Comparison of ENCODE assay signal across 7 mouse cellular contexts in the genomic region with DNA sequence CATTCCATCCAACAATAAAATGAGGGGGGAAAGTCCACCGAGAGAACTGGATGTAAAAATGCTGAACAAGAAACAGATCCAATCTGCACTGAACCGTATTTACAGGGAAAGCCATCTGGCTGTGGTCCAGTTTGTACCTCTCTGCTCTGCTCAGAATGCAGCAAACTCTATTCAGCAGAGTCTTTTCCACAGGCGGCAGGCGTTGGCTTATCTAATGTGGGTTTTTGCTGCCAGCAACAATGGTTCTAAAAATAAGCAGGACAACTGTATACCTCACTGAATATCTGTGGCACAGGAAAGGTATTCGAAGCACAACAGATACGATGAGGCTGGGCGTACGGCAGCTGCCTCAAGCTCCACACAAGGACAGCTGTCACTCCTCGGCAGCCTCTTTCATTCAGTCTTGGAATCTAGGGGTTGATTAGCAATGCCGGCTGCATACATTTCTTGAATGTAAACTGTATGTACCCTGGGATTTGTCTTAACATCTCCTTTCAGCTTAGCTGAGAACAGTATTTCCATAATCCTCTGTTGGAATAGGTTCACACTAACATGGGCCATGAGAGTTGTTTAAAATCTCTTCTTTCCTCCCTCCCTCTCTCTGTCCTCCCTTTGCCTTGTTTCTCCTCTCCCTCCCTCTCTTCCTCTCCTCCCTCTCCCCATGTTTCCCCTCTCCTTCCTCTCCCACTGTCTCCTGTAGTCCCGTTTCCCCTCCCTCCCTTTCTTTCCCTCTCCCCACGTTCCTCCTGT.
DNase-seq lines count a peak whose midpoint lies in the region.

No protein-coding gene starts in this region.

- no peaks in the 10 kb centered on the region for H3K9me3 ChIP-seq in embryonic facial prominence, embryonic 10.5 days
- no peaks in the 10 kb centered on the region for H3K9me3 ChIP-seq in hindbrain, embryonic 10.5 days

- intact Hi-C loops in left cerebral cortex, postnatal 14 days (cut with DNase I), result no loop called here

- peak overlapping the region; percentile 49 for H3K27ac ChIP-seq in embryonic facial prominence, embryonic 10.5 days (replicated peaks)
- peak overlapping the region; percentile 40 for H3K27ac ChIP-seq in hindbrain, embryonic 10.5 days

- WGBS in embryonic facial prominence, embryonic 10.5 days, result 41% methylated on average over 12 of the region's 12 CpGs
- 38% methylated on average over 12 of the region's 12 CpGs for WGBS in hindbrain, embryonic 10.5 days

- no peak overlapping the region for H3K4me3 ChIP-seq in embryonic facial prominence, embryonic 10.5 days
- H3K4me3 ChIP-seq in hindbrain, embryonic 10.5 days, result no peak overlapping the region

- H3K4me1 ChIP-seq in embryonic facial prominence, embryonic 10.5 days, result peaks cover 30% of the 10 kb centered on the region
- peaks cover 32% of the 10 kb centered on the region for H3K4me1 ChIP-seq in hindbrain, embryonic 10.5 days (replicated peaks)

- H3K36me3 ChIP-seq in embryonic facial prominence, embryonic 10.5 days (replicated peaks), result no peaks in the 10 kb centered on the region
- no peaks in the 10 kb centered on the region for H3K36me3 ChIP-seq in hindbrain, embryonic 10.5 days

- H3K27me3 ChIP-seq in embryonic facial prominence, embryonic 10.5 days (replicated peaks; ENCODE audit: low read depth, poor library complexity, severe bottlenecking), result no peaks in the 10 kb centered on the region; the same call in 1 of the 2 replicates
- no peaks in the 10 kb centered on the region for H3K27me3 ChIP-seq in hindbrain, embryonic 10.5 days (ENCODE audit: insufficient read depth, poor library complexity, severe bottlenecking)

- DNase-seq in brain, adult 2 months (ENCODE audit: low read depth, low spot score), result peak; percentile 74
- no peak for DNase-seq in embryonic facial prominence, embryonic 10.5 days (ENCODE audit: low spot score)
- no peak for DNase-seq in hindbrain, embryonic 10.5 days (ENCODE audit: low spot score)
- peak; percentile 60 to 72 for DNase-seq in left cerebral cortex, postnatal 14 days (ENCODE audit: low spot score in 2 of 2)
- DNase-seq in right cerebral cortex, postnatal 25 days, result peak; percentile 55
- DNase-seq in ovary, postnatal 10 days (ENCODE audit: low spot score), result no peak
- no peak for DNase-seq in ovary, postnatal 36 days (ENCODE audit: low spot score)

Comparison
In these comparisons a context has a peak if more than half of its experiments do, and no peak if none do; other contexts are left out.
1. DNase-seq: peak in brain, adult 2 months (single experiment), left cerebral cortex, postnatal 14 days (2 of 2) and right cerebral cortex, postnatal 25 days (single experiment); none in embryonic facial prominence, embryonic 10.5 days (single experiment), hindbrain, embryonic 10.5 days (single experiment), ovary, postnatal 10 days (single experiment) and ovary, postnatal 36 days (single experiment).